Mouse (Mus musculus): ENCODE results near the gene Pus3. TPM values are rescaled to one million over a fixed set of nuclear protein-coding genes. Genes with fewer than 3 reads are reported as not detected.
A peak's percentile ranks its signal among the peaks of the same experiment; 100 is the strongest.

Gene Pus3
- polyA plus RNA-seq (2012; rRNA removed): 2.4 and 2.6 TPM in 2 replicates

GRCm38 (mm10) chr9:35558257-35559008 is at the start of gene Pus3, which contains the start of gene Ddx25:
Gene Pus3 (plus strand): TSS chr9:35558595.
Gene Ddx25 (minus strand): TSS chr9:35558528.
- DNase-seq (ENCODE audit: low read depth): no peak

GRCm38 (mm10) chr9:35513900-35514299 is 44.5 kb upstream of the Pus3 start:
- DNase-seq (ENCODE audit: low read depth): no peak

GRCm38 (mm10) chr9:35516182-35516581 is 42.2 kb upstream of the Pus3 start:
- no peak for DNase-seq (ENCODE audit: low read depth)

- no peak for DNase-seq (ENCODE audit: low read depth)
These were observed 41.7 kb upstream of the Pus3 start for GRCm38 (mm10) chr9:35516711-35517110.

- no peak for DNase-seq (ENCODE audit: low read depth)
These were observed 40.2 kb upstream of the Pus3 start, which contains the start of gene Gm1113 for GRCm38 (mm10) chr9:35518169-35518568. Gene Gm1113 (minus strand): TSS chr9:35518269.

GRCm38 (mm10) chr9:35520631-35521348 is 37.6 kb upstream of the Pus3 start:
- no peak for DNase-seq (ENCODE audit: low read depth)

GRCm38 (mm10) chr9:35522241-35522640 is 36.2 kb upstream of the Pus3 start:
- DNase-seq (ENCODE audit: low read depth): no peak

- DNase-seq (ENCODE audit: low read depth): no peak
These were observed 35.4 kb upstream of the Pus3 start for GRCm38 (mm10) chr9:35522821-35523515.

- DNase-seq (ENCODE audit: low read depth): no peak
These were observed 34.9 kb upstream of the Pus3 start for GRCm38 (mm10) chr9:35523541-35523940.

- DNase-seq (ENCODE audit: low read depth): no peak
These were observed 34.4 kb upstream of the Pus3 start for GRCm38 (mm10) chr9:35523941-35524411.

- DNase-seq (ENCODE audit: low read depth): no peak
These were observed 29.3 kb upstream of the Pus3 start for GRCm38 (mm10) chr9:35529141-35529540.

GRCm38 (mm10) chr9:35529796-35530195 is 28.6 kb upstream of the Pus3 start:
- no peak for DNase-seq (ENCODE audit: low read depth)

- peak; percentile 91 for DNase-seq (ENCODE audit: low read depth)
These were observed 25.1 kb upstream of the Pus3 start for GRCm38 (mm10) chr9:35533266-35533665.

GRCm38 (mm10) chr9:35535110-35535509 is 23.3 kb upstream of the Pus3 start:
- DNase-seq (ENCODE audit: low read depth): no peak

GRCm38 (mm10) chr9:35535876-35536275 is 22.5 kb upstream of the Pus3 start:
- DNase-seq (ENCODE audit: low read depth): no peak

- no peak for DNase-seq (ENCODE audit: low read depth)
These were observed 19.2 kb upstream of the Pus3 start for GRCm38 (mm10) chr9:35539001-35539750.

- DNase-seq (ENCODE audit: low read depth): no peak
These were observed 17.4 kb upstream of the Pus3 start for GRCm38 (mm10) chr9:35541024-35541423.

GRCm38 (mm10) chr9:35541488-35541887 is 16.9 kb upstream of the Pus3 start:
- no peak for DNase-seq (ENCODE audit: low read depth)

- DNase-seq (ENCODE audit: low read depth): no peak
These were observed 16.5 kb upstream of the Pus3 start for GRCm38 (mm10) chr9:35541941-35542340.

- no peak for DNase-seq (ENCODE audit: low read depth)
These were observed 15.1 kb upstream of the Pus3 start for GRCm38 (mm10) chr9:35543099-35543860.

GRCm38 (mm10) chr9:35544666-35545065 is 13.7 kb upstream of the Pus3 start:
- no peak for DNase-seq (ENCODE audit: low read depth)
